Mouse (Mus musculus): ENCODE measurements around the gene Zfand2a. TPM values are rescaled to one million over a fixed set of nuclear protein-coding genes. Genes with fewer than 3 reads are reported as not detected.

Zfand2a gene
- polyA plus RNA-seq, 1 experiment from 2014 or later: 9.1 TPM

GRCm38 (mm10) chr5:139460384-139461067 lies 23.8 kb downstream of the Zfand2a start, which contains the start of gene 3110082I17Rik:
Gene 3110082I17Rik, minus strand, starts transcription at chr5:139460527.
- H3K4me3 ChIP-seq (ENCODE audit: low read depth, low read length): peak within 1 kb of the TSS; percentile 63
- peak; percentile 99 for DNase-seq (ENCODE audit: low spot score)
- peak within 1 kb of the TSS; percentile 47 for H3K4me2 ChIP-seq (ENCODE audit: low read depth, severe bottlenecking)
- H3K27ac ChIP-seq (replicated peaks; ENCODE audit: low read depth, low read length): no peak within 1 kb of the TSS
- no peaks in the 10 kb centered on the region for H3K36me3 ChIP-seq (ENCODE audit: control insufficient read depth, insufficient read depth, low read length)
- no peaks in the 10 kb centered on the region for H3K27me3 ChIP-seq (ENCODE audit: control insufficient read depth, insufficient read depth, low read length)
- H3K4me1 ChIP-seq (ENCODE audit: control insufficient read depth, insufficient read depth, low read length): 0 out of 2 replicates have a peak, but pooled peaks cover 5% of the 10 kb centered on the region
- peak within 1 kb of the TSS; percentile 53; the same call in 1 of the 2 replicates for H3K9ac ChIP-seq (ENCODE audit: low read length)
- 4% methylated on average over 41 of the region's 42 CpGs for WGBS
- peak; percentile 98 for ATAC-seq (ENCODE audit: insufficient number of reproducible peaks, low FRiP score, low TSS enrichment, low read depth)
- no peaks in the 10 kb centered on the region for H3K9me3 ChIP-seq (ENCODE audit: control insufficient read depth, low read length)

GRCm38 (mm10) chr5:139459938-139460337 lies 24.4 kb downstream of the Zfand2a start:
- no peak for DNase-seq (ENCODE audit: low spot score)
- Histone ChIP-seq H3K36me3 (ENCODE audit: control insufficient read depth, insufficient read depth, low read length) (no peaks in the 10 kb centered on the region), H3K9ac (ENCODE audit: low read length) (peak overlapping the region; percentile 53; the same call in 1 of the 2 replicates), H3K4me3 (ENCODE audit: low read depth, low read length) (peak overlapping the region; percentile 63), H3K27me3 (ENCODE audit: control insufficient read depth, insufficient read depth, low read length) (no peaks in the 10 kb centered on the region), H3K4me1 (ENCODE audit: control insufficient read depth, insufficient read depth, low read length) (0 out of 2 replicates have a peak, but pooled peaks cover 5% of the 10 kb centered on the region), H3K27ac (replicated peaks; ENCODE audit: low read depth, low read length) (no peak overlapping the region), H3K4me2 (ENCODE audit: low read depth, severe bottlenecking) (peak overlapping the region; percentile 47), H3K9me3 (ENCODE audit: control insufficient read depth, low read length) (no peaks in the 10 kb centered on the region)
- WGBS: 13% methylated on average over 10 of the region's 10 CpGs
- ATAC-seq (ENCODE audit: insufficient number of reproducible peaks, low FRiP score, low TSS enrichment, low read depth): 0 out of 2 replicates have a peak, but pooled peaks have one; percentile 16

GRCm38 (mm10) chr5:139457241-139457640 lies 27.1 kb downstream of the Zfand2a start:
- WGBS: 91% methylated on average over 8 of the region's 8 CpGs
- Histone ChIP-seq H3K27ac (replicated peaks; ENCODE audit: low read depth, low read length) (no peak overlapping the region), H3K4me2 (ENCODE audit: low read depth, severe bottlenecking) (no peak overlapping the region), H3K36me3 (ENCODE audit: control insufficient read depth, insufficient read depth, low read length) (no peaks in the 10 kb centered on the region), H3K9ac (ENCODE audit: low read length) (no peak overlapping the region), H3K4me1 (ENCODE audit: control insufficient read depth, insufficient read depth, low read length) (0 out of 2 replicates have a peak, but pooled peaks cover 5% of the 10 kb centered on the region), H3K4me3 (ENCODE audit: low read depth, low read length) (no peak overlapping the region), H3K27me3 (ENCODE audit: control insufficient read depth, insufficient read depth, low read length) (no peaks in the 10 kb centered on the region), H3K9me3 (ENCODE audit: control insufficient read depth, low read length) (no peaks in the 10 kb centered on the region)
- no peak for ATAC-seq (ENCODE audit: insufficient number of reproducible peaks, low FRiP score, low TSS enrichment, low read depth)
- no peak for DNase-seq (ENCODE audit: low spot score)

- H3K36me3 ChIP-seq (ENCODE audit: control insufficient read depth, insufficient read depth, low read length): no peaks in the 10 kb centered on the region
Observed at GRCm38 (mm10) chr5:139455166-139455565, 29.2 kb downstream of the Zfand2a start.

GRCm38 (mm10) chr5:139453031-139453430 lies 31.3 kb downstream of the Zfand2a start:
- 91% methylated on average over 10 of the region's 10 CpGs for WGBS
- Histone ChIP-seq H3K4me2 (ENCODE audit: low read depth, severe bottlenecking) (no peak overlapping the region), H3K36me3 (ENCODE audit: control insufficient read depth, insufficient read depth, low read length) (no peaks in the 10 kb centered on the region), H3K9ac (ENCODE audit: low read length) (no peak overlapping the region), H3K27me3 (ENCODE audit: control insufficient read depth, insufficient read depth, low read length) (no peaks in the 10 kb centered on the region), H3K4me1 (ENCODE audit: control insufficient read depth, insufficient read depth, low read length) (no peaks in the 10 kb centered on the region), H3K4me3 (ENCODE audit: low read depth, low read length) (no peak overlapping the region), H3K9me3 (ENCODE audit: control insufficient read depth, low read length) (no peaks in the 10 kb centered on the region), H3K27ac (replicated peaks; ENCODE audit: low read depth, low read length) (no peak overlapping the region)
- DNase-seq (ENCODE audit: low spot score): no peak
- no peak for ATAC-seq (ENCODE audit: insufficient number of reproducible peaks, low FRiP score, low TSS enrichment, low read depth)

More at GRCm38 (mm10) chr5:139455166-139455565, 29.2 kb downstream of the Zfand2a start:
- H3K27ac ChIP-seq (replicated peaks; ENCODE audit: low read depth, low read length): no peak overlapping the region
- no peaks in the 10 kb centered on the region for H3K27me3 ChIP-seq (ENCODE audit: control insufficient read depth, insufficient read depth, low read length)
- H3K9ac ChIP-seq (ENCODE audit: low read length): no peak overlapping the region
- no peaks in the 10 kb centered on the region for H3K9me3 ChIP-seq (ENCODE audit: control insufficient read depth, low read length)
- ATAC-seq (ENCODE audit: insufficient number of reproducible peaks, low FRiP score, low TSS enrichment, low read depth): no peak
- no peak overlapping the region for H3K4me2 ChIP-seq (ENCODE audit: low read depth, severe bottlenecking)
- 94% methylated on average over 12 of the region's 12 CpGs for WGBS
- DNase-seq (ENCODE audit: low spot score): no peak
- H3K4me1 ChIP-seq (ENCODE audit: control insufficient read depth, insufficient read depth, low read length): 0 out of 2 replicates have a peak, but pooled peaks cover 2% of the 10 kb centered on the region
- H3K4me3 ChIP-seq (ENCODE audit: low read depth, low read length): no peak overlapping the region

GRCm38 (mm10) chr5:139449926-139450325 lies 34.4 kb downstream of the Zfand2a start:
- Histone ChIP-seq H3K9ac (ENCODE audit: low read length) (no peak overlapping the region), H3K9me3 (ENCODE audit: control insufficient read depth, low read length) (no peaks in the 10 kb centered on the region), H3K36me3 (ENCODE audit: control insufficient read depth, insufficient read depth, low read length) (no peaks in the 10 kb centered on the region), H3K4me3 (ENCODE audit: low read depth, low read length) (no peak overlapping the region), H3K4me1 (ENCODE audit: control insufficient read depth, insufficient read depth, low read length) (no peaks in the 10 kb centered on the region), H3K27me3 (ENCODE audit: control insufficient read depth, insufficient read depth, low read length) (no peaks in the 10 kb centered on the region), H3K27ac (replicated peaks; ENCODE audit: low read depth, low read length) (no peak overlapping the region), H3K4me2 (ENCODE audit: low read depth, severe bottlenecking) (no peak overlapping the region)
- no peak for ATAC-seq (ENCODE audit: insufficient number of reproducible peaks, low FRiP score, low TSS enrichment, low read depth)
- 69% methylated on average over 4 of the region's 4 CpGs for WGBS
- no peak for DNase-seq (ENCODE audit: low spot score)

- H3K4me2 ChIP-seq (ENCODE audit: low read depth, severe bottlenecking): no peak overlapping the region
- H3K4me3 ChIP-seq (ENCODE audit: low read depth, low read length): no peak overlapping the region
- no peaks in the 10 kb centered on the region for H3K27me3 ChIP-seq (ENCODE audit: control insufficient read depth, insufficient read depth, low read length)
- H3K4me1 ChIP-seq (ENCODE audit: control insufficient read depth, insufficient read depth, low read length): no peaks in the 10 kb centered on the region
- no peak for DNase-seq (ENCODE audit: low spot score)
- no peak overlapping the region for H3K27ac ChIP-seq (replicated peaks; ENCODE audit: low read depth, low read length)
- no peaks in the 10 kb centered on the region for H3K9me3 ChIP-seq (ENCODE audit: control insufficient read depth, low read length)
- 73% methylated on average over 5 of the region's 5 CpGs for WGBS
- no peak for ATAC-seq (ENCODE audit: insufficient number of reproducible peaks, low FRiP score, low TSS enrichment, low read depth)
- no peaks in the 10 kb centered on the region for H3K36me3 ChIP-seq (ENCODE audit: control insufficient read depth, insufficient read depth, low read length)
- no peak overlapping the region for H3K9ac ChIP-seq (ENCODE audit: low read length)
Observed at GRCm38 (mm10) chr5:139449161-139449791, 35.1 kb downstream of the Zfand2a start.

GRCm38 (mm10) chr5:139448025-139448424 lies 36.3 kb downstream of the Zfand2a start:
- H3K27me3 ChIP-seq (ENCODE audit: control insufficient read depth, insufficient read depth, low read length): no peaks in the 10 kb centered on the region
- no peak overlapping the region for H3K9ac ChIP-seq (ENCODE audit: low read length)
- DNase-seq (ENCODE audit: low spot score) (no peak), ATAC-seq (ENCODE audit: insufficient number of reproducible peaks, low FRiP score, low TSS enrichment, low read depth) (no peak)
- no peak overlapping the region for H3K27ac ChIP-seq (replicated peaks; ENCODE audit: low read depth, low read length)
- 75% methylated on average over 6 of the region's 6 CpGs for WGBS
- H3K36me3 ChIP-seq (ENCODE audit: control insufficient read depth, insufficient read depth, low read length): no peaks in the 10 kb centered on the region
- H3K4me1 ChIP-seq (ENCODE audit: control insufficient read depth, insufficient read depth, low read length): no peaks in the 10 kb centered on the region
- H3K4me2 ChIP-seq (ENCODE audit: low read depth, severe bottlenecking): no peak overlapping the region
- no peaks in the 10 kb centered on the region for H3K9me3 ChIP-seq (ENCODE audit: control insufficient read depth, low read length)
- no peak overlapping the region for H3K4me3 ChIP-seq (ENCODE audit: low read depth, low read length)

Data from limb, embryonic 11.5 days (tissue).